Mouse (Mus musculus) kidney, postnatal 14 days (tissue): ENCODE data around the gene Mrps21.
"Not testable (repeated sequence)": the region's sequence is repeated elsewhere in the genome, so short reads cannot be mapped to it uniquely, and the experiment has no call there.

Source experiments
- DNase-seq: peaks from one replicate; pipeline ENCODE4 v3.0.0; 2022; ENCODE audit warnings: mixed read lengths

Mrps21 gene

DNA sequence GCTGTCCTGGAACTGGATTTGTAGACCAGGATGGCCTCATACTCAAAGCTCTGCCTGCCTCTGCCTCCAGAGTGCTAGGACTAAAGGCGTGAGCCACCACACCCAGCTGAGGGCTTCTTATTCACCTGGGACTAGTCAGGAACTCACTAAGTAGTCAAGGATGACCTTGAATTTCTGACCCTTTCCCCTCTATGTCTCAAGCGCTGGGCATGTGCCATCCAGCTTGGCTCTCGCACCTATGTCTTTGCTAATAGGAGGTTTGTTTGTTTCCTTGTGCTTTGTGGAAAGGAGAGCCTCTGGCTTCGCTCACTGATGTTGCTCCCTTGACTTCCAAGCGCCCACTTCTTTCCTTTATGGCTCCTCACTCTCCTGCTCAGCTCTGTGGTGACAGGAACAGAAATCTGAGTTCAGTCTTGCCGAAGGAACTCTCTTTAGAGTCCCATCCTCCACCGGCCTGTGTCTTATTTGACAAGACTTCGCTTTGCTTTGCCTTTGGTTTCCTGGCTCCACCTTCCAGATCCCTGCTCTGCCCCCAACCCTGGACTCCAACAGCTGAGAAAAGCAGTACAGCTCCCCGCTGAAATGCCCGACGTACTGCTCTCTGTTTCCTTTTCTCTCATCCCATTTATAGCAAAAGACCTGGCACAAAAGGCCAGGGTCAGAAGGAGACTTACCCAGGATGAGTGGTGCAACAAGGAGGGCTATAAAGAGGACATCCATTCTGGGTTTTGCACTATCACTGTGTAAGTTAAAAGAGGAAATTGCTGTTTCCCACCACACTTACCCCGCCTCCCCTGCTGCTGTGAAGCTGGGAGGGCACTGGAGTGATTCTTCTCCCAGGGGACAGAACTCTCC lies 20.1 kb upstream of the Mrps21 start, which contains the start of gene BC028528:
BC028528 (minus strand) TSS at position 795 of the 855 bp plus-strand sequence.
- DNase-seq = peak; percentile 56

DNA sequence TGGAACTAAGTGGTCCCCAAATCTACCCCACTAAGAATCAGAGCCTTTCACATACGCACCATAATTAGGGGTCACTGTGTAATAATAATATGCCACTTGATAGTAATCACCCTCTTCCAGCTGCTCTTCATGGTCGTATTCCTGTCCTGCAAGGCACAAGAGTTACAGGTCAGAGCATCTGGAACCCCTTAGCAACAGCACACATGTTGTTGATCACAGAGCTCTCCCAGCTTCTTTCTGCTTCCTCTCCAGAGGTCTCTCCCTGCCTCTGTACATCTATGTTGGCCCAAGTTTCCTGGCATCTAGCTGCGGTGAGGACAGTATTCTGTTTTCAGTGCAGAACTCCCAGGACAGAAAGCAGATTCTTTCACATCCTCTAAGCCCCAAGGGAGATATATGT lies 18.3 kb upstream of the Mrps21 start:
- no peak for DNase-seq

DNA sequence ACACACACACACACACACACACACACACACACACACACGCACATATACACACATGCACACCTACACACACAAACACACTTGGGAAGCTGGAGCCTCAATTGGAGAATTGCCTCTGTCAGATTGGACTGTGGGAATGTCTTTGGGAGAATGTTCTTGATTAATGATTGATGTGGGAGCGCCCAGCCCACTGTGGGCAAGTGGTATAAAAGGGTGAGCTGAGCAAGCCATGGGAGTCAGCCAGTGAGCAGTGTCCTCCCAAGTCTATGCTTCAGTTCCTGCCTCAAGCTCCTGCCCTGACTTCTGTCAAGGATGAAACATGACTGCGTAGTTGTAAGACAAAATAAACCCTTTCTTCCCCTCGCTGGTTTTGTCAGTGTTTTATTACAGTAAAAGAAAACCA lies 16.3 kb upstream of the Mrps21 start:
- DNase-seq = peak; percentile 61

DNA sequence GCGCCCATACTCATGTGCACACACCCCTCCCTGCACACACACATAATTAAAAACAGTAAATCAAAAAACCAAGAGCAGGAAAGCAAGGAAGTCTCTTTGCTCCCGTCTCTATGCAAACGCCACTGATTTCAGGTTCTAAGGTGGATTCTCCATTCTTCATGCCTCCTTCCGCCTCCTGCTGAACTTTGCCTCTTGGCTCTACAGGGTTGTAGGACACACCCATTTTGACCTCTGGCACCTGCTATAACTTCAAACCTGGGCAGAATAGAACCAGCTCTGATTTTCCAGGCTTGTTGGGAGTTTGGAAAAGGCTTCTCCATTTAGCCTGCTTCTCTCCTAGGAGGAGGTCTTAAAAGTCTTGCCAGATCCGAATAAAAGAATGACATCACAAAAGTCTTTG lies 13.1 kb upstream of the Mrps21 start:
- peak; percentile 63 for DNase-seq

DNA sequence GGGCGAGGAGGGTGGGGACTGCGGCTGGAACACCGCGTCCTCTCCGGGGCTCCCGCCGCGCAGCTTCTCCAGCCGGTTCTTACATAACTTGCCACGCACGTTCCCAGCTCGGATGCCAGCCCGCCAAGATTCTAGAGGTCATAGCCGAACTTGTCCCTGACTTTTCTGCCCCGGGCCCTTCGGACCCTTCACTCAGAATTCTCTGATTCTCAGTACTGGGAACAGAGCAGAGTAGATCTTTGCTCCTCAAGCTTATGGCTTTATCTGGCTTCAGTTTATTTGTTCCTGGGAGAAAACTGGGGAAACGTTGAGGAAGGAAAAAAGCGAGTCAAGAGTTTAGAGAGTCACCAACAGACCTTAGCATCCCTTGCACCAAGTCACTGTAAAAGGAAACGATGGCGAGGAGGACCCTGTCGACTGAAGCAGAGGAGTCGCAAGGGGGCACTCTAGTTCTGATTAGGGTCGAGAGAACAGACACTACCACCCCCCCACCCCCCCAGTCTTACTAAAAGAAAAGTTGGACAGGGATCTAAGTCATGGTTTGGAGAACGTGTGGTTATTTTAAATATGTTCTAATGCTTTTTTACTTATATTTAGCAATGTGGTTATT lies 11.6 kb upstream of the Mrps21 start:
- DNase-seq = peak; percentile 87

DNA sequence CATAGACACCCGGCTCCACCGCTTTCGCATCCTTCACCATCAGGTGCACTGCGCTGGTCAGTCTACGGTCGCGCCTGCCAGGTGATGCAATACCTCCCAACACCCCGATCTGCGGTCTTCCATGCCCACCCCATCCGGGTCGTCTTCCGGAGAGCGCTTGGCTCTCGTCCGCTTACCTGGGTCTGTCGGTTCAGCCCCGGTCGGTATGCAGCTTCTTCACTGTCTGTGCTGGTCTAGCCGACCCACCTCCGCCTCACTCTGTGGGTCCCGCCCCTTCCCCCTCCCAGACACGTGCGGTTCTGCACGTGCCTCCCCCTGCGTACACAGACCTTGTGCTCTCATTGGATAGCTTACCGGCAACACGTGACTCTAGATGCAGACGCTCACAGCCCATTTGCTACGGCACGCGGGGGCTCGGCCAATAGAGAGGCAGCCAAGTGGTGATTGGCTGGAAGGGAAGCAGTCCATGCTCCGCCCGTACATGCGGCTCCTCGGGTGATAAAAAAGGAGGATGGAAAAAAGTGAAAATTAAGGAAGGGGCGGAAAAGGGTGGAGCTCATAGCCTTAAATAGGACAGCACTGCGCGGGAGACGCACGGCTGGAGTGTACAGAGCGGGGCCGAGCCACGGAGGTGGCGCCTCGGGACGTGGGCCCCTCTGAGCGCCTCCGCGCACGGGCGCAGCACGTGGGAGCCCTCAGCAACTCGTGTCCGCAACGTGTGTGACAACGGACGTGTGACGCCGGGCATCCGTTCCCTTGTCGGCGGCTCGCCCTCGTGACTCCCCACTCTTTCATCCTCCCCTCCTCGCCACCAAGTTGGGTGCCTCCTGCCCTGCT lies 10.9 kb upstream of the Mrps21 start, which contains the start of gene Ciart:
Ciart (minus strand) TSS at position 273 of the 837 bp plus-strand sequence.
- peak; percentile 96 for DNase-seq

DNA sequence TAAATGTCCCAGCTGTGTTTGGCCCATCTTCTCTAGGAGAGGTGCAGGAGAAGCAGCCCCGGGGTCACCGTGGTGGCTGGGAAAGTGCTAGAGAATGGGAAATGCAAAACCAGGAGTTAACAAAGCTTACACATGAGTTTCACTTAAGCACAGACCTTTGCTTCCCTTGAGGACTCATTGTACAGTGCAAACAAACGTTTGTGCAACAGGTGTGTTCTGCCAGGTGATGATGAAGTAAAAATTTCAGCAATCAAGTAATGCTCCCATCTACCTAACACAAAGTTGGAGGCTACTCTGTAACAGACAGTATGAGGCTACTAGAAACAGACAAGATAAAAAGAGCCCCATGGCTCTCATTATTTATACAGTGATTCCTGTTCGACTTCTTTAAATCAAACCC lies 7.7 kb upstream of the Mrps21 start:
- no peak for DNase-seq

DNA sequence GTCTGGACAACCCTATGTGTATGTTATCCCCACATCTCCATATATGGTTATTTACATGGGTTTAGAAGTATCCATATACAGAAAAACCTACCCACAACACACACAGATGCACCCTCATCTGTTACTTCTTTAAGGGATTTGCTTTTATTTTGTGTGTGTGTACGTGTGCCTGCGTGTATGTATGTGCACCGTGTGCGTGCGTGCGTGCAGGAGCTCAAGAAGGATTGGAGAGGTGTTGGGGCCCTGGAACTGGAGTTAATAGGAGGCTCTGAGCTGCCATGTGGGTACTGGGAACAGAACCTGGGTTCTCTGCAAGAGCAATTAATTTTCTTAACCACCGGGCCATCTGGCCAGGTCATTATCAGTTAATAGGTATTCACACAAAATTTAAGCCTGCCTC lies 729 bp upstream of the Mrps21 start:
- no peak for DNase-seq

DNA sequence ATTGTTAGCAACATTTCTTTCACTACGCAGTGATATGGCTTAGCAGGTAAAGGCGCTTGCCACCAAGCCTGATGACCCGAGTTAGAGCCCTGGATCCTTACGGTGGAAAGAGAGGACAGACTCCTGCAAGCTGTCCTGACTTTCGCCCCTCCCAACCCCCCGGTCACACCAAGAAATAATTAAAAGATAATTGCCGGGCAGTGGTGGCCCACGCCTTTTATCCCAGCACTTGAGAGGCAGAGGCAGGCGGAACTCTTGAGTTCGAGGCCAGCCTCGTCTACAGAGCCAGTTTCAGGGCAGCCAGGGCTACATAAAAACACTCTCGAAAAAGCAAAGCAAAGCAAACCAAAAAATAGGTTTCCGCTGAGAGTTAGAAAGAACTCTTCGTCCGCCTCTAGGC lies 343 bp downstream of the Mrps21 start:
- no peak for DNase-seq

DNA sequence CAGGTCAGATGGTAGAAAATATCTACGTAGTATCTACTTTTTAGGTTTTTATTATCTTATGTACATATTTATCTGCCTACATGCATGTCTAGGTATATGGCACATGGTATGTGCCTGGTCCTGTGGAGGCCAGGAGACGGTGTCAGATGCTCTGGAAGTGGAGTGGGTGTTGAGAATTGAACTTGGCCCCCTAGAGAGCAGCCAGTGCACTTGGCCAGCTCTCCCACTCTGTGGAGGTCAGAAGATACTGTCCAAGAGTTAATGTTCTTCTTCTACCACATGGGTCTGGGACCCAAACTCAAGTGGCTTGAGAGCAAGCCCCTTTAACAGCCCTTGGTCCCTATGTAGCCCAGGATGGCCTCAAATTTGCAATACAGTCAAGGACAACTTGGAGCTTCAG lies 3.9 kb downstream of the Mrps21 start:
- DNase-seq = no peak

DNA sequence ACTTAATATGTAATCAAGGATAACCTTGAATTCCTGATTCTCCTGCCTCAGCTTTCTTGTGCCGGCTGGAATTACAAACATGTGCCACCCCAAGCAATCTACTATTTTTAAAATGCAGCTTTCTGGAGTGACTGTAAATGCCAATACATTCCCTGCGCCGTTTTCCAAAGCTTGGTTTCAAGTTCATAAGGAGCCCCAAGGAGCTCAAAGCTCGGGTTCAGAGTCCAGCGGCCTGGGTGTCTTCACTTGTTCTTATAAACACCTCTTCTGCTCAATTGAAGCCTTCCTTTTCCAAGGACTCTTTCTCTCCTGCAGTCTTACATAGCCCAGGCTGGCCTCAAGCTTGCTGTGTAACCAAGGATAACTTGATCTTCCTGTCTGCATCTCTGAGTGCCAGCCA lies 5.2 kb downstream of the Mrps21 start:
- peak; percentile 57 for DNase-seq

DNA sequence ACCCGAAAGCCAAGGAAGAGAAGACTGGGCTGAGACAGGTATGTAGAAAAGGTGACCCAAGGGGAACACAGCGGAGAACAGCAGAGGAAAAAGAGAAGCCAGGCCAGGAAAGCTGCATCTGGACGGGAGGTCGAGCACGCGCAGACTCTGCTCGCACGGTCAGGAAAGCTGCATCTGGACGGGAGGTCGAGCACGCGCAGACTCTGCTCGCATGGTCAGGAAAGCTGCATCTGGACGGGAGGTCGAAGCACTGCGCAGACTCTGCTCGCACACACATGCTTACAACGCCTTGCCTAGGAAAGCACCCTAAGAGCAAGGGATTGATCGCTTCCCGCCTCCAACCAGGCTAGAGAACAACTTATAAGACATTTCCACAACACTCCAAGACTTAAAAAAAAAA lies 5.7 kb downstream of the Mrps21 start:
- DNase-seq = no peak

DNA sequence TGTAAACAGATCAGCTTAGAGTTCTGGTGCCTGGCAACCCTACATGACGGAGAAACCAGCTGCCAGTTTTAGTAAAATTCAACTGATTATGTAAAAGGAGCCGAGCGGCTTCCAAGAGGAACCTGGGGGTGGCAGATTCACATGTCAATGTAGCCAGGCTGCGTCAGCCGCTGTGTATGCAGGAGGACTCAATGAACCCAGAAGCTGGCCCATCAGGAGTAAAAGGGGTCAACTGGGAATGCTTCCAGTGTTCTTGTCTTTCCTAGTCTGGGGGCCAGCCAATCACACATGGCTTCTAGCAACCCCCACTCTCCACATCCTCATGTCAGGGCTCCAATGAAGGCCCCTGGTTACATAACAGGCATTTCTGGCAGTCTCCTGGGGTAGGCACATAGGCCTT lies 6.3 kb downstream of the Mrps21 start:
- peak; percentile 66 for DNase-seq

DNA sequence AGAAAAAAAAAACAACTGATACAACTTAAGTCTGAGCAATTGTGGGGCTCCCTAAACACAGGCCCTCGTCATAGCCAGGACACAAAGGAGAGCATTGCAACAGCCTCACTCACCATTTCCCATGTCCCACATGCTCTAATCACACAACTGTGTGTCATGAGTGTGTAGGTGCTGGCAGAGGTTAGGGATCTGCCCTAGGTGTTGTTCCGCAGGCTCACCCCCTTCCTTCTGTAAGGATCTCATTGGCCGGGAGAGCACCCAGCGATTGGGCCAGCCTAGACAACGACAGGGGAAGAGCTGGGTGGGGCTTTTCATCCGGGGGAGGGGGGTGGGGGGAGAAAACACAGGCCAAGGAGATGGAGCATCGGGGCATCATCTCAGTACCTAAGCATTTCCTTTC lies 7.7 kb downstream of the Mrps21 start:
- DNase-seq = no peak

DNA sequence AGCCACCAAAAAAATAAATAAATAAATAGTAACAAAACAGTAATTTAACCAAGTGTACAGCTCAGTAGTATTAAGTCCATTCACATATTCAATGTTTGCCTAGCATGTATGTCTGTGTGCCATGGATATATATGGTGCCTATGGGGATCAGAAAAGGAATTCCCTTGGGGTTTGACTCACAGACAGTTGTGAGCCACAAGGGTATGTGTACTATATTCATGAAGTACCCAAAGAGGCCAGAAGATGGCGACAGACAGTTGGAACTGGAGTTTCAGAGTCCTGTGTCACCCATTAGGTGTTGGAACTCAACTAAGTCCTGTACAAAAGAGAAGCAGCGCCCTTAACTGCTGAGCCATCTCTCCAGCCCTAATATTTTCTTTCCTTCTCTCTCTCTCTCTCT lies 9.5 kb downstream of the Mrps21 start:
- DNase-seq = peak; percentile 91

DNA sequence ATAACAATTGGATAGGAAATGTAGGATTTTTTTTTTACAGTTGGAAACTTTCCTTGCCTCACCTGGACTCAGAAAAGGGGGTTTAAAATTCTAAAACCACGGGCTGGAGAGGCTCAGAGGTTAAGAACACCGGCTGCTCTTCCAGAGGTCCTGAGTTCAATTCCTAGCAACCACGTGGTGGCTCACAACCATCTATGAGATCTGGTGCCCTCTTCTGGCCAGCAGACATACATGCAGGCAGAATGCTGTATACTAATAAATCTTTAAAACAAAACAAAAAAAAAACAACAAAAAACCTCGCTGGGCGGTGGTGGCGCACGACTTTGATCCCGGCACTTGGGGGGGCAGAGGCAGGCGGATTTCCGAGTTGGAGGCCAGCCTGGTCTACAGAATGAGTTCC lies 10.1 kb downstream of the Mrps21 start:
- no peak for DNase-seq

DNA sequence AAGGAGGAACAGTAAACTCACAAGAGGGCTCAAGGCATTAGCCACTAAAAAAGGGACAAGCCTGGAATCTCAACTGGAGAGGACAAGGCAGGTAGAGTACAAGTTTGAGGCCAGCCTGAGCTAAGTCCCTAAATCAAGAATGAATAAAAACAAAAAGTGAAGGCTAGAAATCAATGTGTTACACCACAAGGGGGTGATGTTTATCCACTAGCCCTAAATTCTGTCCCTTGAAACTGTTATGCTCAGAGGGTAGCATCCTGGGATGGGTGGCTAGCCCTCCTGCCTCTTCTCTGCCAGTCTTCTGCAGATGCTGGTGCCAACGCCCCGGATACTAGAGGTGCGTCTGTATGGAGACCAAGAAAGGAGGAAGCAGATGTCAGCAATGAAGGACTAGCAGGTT lies 11.0 kb downstream of the Mrps21 start:
- DNase-seq = no peak

DNA sequence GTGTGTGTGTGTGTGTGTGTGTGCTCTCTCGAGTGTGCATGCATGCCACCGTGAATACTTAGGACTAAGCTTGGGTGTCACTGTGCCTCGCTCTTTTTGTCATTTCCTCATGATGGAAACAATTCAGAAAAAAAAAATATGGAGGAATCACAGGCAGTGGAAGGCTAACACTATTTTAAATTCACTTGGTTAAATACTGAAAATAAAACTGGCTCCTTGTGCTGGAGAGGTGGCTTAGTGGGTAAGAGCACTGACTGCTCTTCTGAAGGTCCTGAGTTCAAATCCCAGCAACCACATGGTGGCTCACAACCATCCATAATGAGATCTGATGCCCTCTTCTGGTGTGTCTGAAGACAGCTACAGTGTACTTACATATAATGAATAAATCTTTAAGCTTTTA lies 13.0 kb downstream of the Mrps21 start:
- not testable (repeated sequence) for DNase-seq

DNA sequence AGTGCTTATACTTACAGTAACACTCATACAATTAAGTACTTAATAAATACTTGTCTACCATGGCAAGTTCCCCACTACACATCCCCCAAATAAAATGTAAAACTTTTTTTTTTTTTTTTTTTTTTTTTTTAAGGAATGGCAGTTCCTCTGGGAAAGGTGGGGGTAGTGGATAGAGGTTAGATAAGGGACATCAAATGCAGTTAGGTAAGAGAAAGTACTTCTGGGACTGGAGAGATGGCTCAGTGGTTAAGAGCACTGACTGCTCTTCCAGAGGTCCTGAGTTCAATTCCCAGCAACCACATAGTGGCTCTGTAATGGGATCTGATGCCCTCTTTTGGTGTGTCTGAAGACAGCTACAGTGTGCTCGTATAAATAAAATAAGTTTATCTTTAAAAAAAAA lies 14.3 kb downstream of the Mrps21 start:
- DNase-seq = not testable (repeated sequence)

DNA sequence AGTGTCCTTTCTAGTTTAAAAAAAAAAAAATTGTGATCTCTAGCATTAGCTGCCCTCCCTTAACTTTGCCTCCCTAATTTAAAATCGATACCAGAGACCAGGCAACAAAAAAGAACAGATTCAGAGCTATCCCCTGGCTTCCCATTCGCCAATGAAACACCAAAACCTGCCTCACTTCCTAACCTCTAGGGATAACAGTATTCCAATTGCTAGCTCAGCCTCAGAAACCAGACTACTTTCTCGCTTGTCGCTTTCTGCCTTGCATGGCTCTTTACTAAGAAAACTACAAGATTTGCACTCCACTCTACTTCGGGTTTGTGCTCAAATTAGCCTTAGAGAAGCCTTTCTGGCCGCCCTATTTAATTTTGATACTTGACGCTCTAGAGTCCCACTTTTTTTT lies 15.2 kb downstream of the Mrps21 start:
- no peak for DNase-seq

DNA sequence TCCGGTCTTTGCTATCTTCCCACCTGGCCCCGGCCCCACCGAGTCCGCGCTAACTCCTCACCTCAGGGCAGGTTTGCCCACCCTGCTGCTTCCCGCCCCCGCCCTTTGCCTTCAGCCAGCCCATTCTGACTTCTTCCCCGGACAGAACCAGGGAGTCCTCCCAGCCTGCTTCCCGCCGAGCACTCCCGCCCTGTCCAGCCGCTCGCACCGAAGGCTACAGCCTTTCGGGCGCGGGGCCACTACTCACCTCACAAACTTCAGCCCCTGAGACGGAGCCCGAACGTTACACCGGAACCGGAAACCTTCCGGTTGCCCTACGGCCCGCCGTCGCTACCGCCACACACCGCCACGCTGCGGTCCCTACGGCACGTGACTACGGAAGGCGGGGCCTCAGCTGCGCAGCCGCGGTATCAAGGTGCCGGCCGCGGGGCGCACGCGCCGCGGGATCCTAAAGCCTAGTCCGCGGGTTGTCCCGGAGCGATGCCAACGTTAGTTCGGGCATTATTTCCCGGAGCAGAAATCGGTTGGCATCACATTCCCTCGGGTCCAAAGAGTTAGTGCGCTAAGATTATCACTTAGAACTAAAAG lies 15.7 kb downstream of the Mrps21 start, which contains the start of gene Prpf3:
Prpf3 (minus strand) TSS at position 384 of the 588 bp plus-strand sequence.
- DNase-seq = peak; percentile 97

DNA sequence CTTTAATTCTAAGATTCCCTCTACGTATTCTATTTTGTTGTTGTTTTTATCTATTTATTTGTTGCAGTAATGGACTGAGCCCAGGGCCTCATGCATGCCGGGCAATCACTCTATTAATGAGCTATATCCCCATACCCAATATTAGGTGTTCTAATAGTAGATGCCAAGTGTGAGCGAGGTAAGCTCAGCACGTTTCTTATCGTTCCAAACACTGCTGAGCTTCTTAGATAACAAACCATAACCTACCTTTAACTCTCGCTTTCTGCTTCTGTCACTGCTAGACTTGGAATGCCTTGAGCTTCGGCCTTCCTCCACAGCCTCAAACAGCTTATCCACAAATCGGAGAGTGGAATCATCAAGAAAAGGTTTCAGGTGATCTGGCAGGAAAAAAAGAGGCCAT lies 20.0 kb downstream of the Mrps21 start:
- DNase-seq = no peak

DNA sequence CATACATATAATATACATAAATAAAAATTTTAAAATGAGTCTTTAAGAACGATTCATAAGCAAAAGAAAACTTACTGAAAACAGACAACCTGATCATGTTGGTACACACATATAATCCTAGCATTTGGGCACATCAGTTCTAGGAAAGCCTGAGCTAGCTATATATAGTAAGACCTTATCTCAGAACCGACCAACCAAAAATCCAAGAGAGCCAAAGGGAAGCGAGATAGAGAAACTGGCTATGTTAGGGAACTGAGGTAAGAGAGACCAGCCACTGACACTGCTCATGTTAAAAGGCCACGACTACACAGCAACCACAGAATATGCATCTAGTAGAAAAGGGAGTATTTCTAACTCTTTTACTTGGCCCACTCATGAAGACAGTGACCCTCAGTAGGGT lies 20.7 kb downstream of the Mrps21 start:
- DNase-seq = no peak
